Mouse (Mus musculus): Measurements from ENCODE around the gene Bicd2. TPM values are rescaled to one million over a fixed set of nuclear protein-coding genes. Genes with fewer than 3 reads are reported as not detected.

Gene Bicd2
- polyA plus RNA-seq, 2 experiments = 30.5 to 30.8 TPM

DNA sequence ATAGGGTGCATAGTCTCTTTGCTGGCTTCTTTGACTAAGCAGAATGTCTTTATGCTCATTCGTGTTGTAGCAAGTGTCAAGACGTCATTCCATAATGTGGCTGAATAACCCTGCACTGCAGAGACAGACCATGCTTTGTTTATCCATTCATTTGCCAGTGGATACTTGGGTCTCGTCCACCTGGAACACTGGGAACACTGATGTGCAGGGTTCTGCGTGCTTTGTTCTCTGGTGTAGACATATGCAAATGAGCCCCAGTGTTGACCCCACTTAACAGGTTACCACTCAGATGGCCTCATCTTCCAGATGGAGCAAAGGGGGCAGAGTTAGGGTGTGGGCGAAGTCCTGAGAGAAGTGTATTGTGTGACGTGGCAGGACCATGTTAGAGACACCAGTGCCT lies 32.9 kb downstream of the Bicd2 start:
- Histone ChIP-seq H3K4me2 (replicated peaks; ENCODE audit: low read depth, low read length, severe bottlenecking) (no peak overlapping the region), H3K27ac (replicated peaks; ENCODE audit: low read depth, low read length) (no peak overlapping the region), H3K36me3 (ENCODE audit: control insufficient read depth, insufficient read depth, low read length) (peaks cover 74% of the 10 kb centered on the region), H3K9ac (ENCODE audit: low read depth, low read length, severe bottlenecking) (no peak overlapping the region), H3K4me3 (replicated peaks; ENCODE audit: low read length) (no peak overlapping the region), H3K27me3 (ENCODE audit: control insufficient read depth, insufficient read depth, low read length) (no peaks in the 10 kb centered on the region), H3K4me1 (ENCODE audit: control insufficient read depth, insufficient read depth, low read length) (no peaks in the 10 kb centered on the region), H3K9me3 (ENCODE audit: control insufficient read depth, low read length) (no peaks in the 10 kb centered on the region)
- no peak for ATAC-seq (ENCODE audit: low FRiP score, low read depth)
- TF ChIP-seq POLR2A (IDR thresholded peaks at IDR 0.05; ENCODE audit: borderline replicate concordance, extremely low read depth, insufficient read depth, insufficient read length) = no peak
- 80% methylated on average over 6 of the region's 6 CpGs for WGBS
- DNase-seq (ENCODE audit: low spot score) = no peak

DNA sequence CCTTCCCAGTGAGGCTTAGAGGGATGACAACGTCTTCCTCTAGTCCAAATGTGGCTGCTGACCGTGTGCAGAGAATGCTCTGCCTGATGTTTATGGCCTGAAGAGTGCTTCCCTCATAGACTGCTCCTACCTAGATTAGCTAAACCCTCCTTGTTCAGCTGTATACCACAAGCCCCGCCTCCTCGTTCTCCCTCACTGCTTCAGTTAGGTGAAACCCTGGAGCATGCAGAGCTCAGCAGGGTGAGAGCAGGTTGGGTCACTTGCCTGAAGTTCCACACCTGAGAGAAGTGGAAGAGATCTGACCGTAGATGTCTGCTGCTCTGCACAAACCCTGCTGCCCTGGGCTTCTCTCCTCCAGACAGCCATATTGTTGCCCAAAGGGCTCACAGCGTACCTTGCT lies 33.3 kb downstream of the Bicd2 start:
- H3K27ac ChIP-seq (replicated peaks; ENCODE audit: low read depth, low read length) = no peak overlapping the region
- ATAC-seq (ENCODE audit: low FRiP score, low read depth) (no peak), DNase-seq (ENCODE audit: low spot score) (no peak)
- H3K4me2 ChIP-seq (replicated peaks; ENCODE audit: low read depth, low read length, severe bottlenecking) = no peak overlapping the region
- H3K9ac ChIP-seq (ENCODE audit: low read depth, low read length, severe bottlenecking) = no peak overlapping the region
- 72% methylated on average over 6 of the region's 6 CpGs for WGBS
- H3K9me3 ChIP-seq (ENCODE audit: control insufficient read depth, low read length) = no peaks in the 10 kb centered on the region
- H3K4me1 ChIP-seq (ENCODE audit: control insufficient read depth, insufficient read depth, low read length) = no peaks in the 10 kb centered on the region
- no peak for TF ChIP-seq POLR2A (IDR thresholded peaks at IDR 0.05; ENCODE audit: borderline replicate concordance, extremely low read depth, insufficient read depth, insufficient read length)
- peaks cover 74% of the 10 kb centered on the region for H3K36me3 ChIP-seq (ENCODE audit: control insufficient read depth, insufficient read depth, low read length)
- H3K27me3 ChIP-seq (ENCODE audit: control insufficient read depth, insufficient read depth, low read length) = no peaks in the 10 kb centered on the region
- H3K4me3 ChIP-seq (replicated peaks; ENCODE audit: low read length) = no peak overlapping the region

DNA sequence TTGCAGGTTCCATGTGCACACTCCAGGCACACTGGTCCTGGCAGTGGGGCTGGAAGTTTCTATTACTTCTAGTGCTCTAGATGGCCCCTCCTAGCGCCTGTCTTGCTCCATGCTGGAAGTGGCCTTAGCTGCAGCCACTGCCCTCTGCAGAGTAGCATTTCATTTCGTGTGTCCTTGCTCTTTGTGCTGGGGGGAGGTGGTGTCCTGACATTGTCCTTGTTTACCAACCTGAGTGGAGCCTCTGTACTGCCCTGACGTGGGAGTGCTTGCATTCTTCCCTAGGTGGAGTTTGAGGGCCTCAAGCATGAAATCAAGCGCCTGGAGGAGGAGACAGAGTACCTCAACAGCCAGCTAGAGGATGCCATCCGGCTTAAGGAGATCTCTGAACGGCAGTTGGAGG lies 36.2 kb downstream of the Bicd2 start:
- H3K4me1 ChIP-seq (ENCODE audit: control insufficient read depth, insufficient read depth, low read length) = no peaks in the 10 kb centered on the region
- H3K4me2 ChIP-seq (replicated peaks; ENCODE audit: low read depth, low read length, severe bottlenecking) = no peak overlapping the region
- H3K27me3 ChIP-seq (ENCODE audit: control insufficient read depth, insufficient read depth, low read length) = no peaks in the 10 kb centered on the region
- H3K4me3 ChIP-seq (replicated peaks; ENCODE audit: low read length) = no peak overlapping the region
- DNase-seq (ENCODE audit: low spot score) (no peak), ATAC-seq (ENCODE audit: low FRiP score, low read depth) (no peak)
- WGBS = 90% methylated on average over 6 of the region's 6 CpGs
- no peak overlapping the region for H3K27ac ChIP-seq (replicated peaks; ENCODE audit: low read depth, low read length)
- peaks cover 81% of the 10 kb centered on the region for H3K36me3 ChIP-seq (ENCODE audit: control insufficient read depth, insufficient read depth, low read length)
- no peak overlapping the region for H3K9ac ChIP-seq (ENCODE audit: low read depth, low read length, severe bottlenecking)
- TF ChIP-seq POLR2A (IDR thresholded peaks at IDR 0.05; ENCODE audit: borderline replicate concordance, extremely low read depth, insufficient read depth, insufficient read length) = no peak
- no peaks in the 10 kb centered on the region for H3K9me3 ChIP-seq (ENCODE audit: control insufficient read depth, low read length)

DNA sequence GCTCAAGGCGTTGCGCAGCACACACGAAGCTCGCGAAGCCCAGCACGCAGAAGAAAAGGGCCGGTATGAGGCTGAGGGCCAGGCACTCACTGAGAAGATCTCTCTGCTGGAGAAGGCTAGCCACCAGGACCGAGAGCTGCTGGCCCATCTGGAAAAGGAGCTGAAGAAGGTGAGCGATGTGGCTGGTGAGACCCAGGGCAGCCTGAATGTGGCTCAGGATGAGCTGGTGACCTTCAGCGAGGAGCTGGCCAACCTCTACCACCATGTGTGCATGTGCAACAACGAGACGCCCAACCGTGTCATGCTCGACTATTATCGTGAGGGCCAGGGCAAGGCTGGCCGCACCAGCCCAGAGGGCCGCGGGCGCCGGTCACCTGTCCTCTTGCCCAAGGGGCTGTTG lies 37.9 kb downstream of the Bicd2 start:
- no peak for TF ChIP-seq POLR2A (IDR thresholded peaks at IDR 0.05; ENCODE audit: borderline replicate concordance, extremely low read depth, insufficient read depth, insufficient read length)
- no peak overlapping the region for H3K4me3 ChIP-seq (replicated peaks; ENCODE audit: low read length)
- H3K9me3 ChIP-seq (ENCODE audit: control insufficient read depth, low read length) = no peaks in the 10 kb centered on the region
- H3K27me3 ChIP-seq (ENCODE audit: control insufficient read depth, insufficient read depth, low read length) = no peaks in the 10 kb centered on the region
- no peaks in the 10 kb centered on the region for H3K4me1 ChIP-seq (ENCODE audit: control insufficient read depth, insufficient read depth, low read length)
- no peak overlapping the region for H3K9ac ChIP-seq (ENCODE audit: low read depth, low read length, severe bottlenecking)
- DNase-seq (ENCODE audit: low spot score) = no peak
- no peak for ATAC-seq (ENCODE audit: low FRiP score, low read depth)
- H3K27ac ChIP-seq (replicated peaks; ENCODE audit: low read depth, low read length) = no peak overlapping the region
- no peak overlapping the region for H3K4me2 ChIP-seq (replicated peaks; ENCODE audit: low read depth, low read length, severe bottlenecking)
- 95% methylated on average over 20 of the region's 20 CpGs for WGBS
- H3K36me3 ChIP-seq (ENCODE audit: control insufficient read depth, insufficient read depth, low read length) = peaks cover 94% of the 10 kb centered on the region

DNA sequence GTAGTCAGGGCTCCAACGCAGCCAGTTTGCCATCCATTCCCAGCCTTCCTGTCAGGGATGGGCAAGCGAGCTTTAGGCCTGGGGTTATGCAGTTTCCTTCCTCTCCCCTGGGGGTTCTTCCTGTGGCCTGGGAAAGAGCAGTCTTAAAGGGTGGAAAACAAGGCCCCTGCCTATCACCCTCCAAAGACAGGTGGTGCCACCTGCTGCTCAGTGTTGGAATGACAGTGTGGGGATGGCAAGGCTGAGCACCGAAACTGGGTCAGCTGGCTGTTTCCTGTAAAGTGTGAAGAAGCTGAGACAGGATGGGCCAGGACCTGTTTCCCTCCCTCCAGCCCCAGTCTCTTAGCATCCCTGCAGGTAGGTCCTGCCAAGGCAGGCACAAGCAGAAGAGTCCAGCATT lies 39.8 kb downstream of the Bicd2 start:
- ATAC-seq (ENCODE audit: low FRiP score, low read depth) (peak; percentile 70; the same call in 1 of the 2 replicates), DNase-seq (ENCODE audit: low spot score) (peak; percentile 68)

DNA sequence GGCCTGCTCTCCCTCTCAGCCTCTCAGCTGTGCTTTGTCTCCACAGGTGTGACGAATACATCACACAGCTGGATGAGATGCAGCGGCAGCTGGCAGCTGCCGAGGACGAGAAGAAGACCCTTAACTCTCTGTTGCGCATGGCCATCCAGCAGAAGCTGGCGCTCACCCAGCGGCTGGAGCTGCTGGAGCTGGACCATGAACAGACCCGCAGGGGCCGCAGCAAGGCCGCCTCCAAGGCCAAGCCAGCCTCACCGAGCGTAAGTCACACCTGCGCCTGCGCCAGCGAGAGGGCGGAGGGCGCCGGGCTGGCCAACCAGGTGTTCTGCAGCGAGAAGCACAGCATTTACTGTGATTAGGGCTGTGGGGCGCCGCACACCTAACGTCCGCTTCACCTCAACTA lies 41.6 kb downstream of the Bicd2 start:
- Histone ChIP-seq H3K4me1 (ENCODE audit: control insufficient read depth, insufficient read depth, low read length) (no peaks in the 10 kb centered on the region), H3K9ac (ENCODE audit: low read depth, low read length, severe bottlenecking) (no peak overlapping the region), H3K36me3 (ENCODE audit: control insufficient read depth, insufficient read depth, low read length) (peaks cover 78% of the 10 kb centered on the region), H3K9me3 (ENCODE audit: control insufficient read depth, low read length) (no peaks in the 10 kb centered on the region), H3K4me3 (replicated peaks; ENCODE audit: low read length) (no peak overlapping the region), H3K4me2 (replicated peaks; ENCODE audit: low read depth, low read length, severe bottlenecking) (no peak overlapping the region), H3K27me3 (ENCODE audit: control insufficient read depth, insufficient read depth, low read length) (no peaks in the 10 kb centered on the region), H3K27ac (replicated peaks; ENCODE audit: low read depth, low read length) (no peak overlapping the region)
- DNase-seq (ENCODE audit: low spot score) = no peak
- WGBS = 93% methylated on average over 23 of the region's 23 CpGs
- no peak for ATAC-seq (ENCODE audit: low FRiP score, low read depth)
- TF ChIP-seq POLR2A (IDR thresholded peaks at IDR 0.05; ENCODE audit: borderline replicate concordance, extremely low read depth, insufficient read depth, insufficient read length) = no peak

More for the DNA sequence above, 39.8 kb downstream of the Bicd2 start:
- no peak overlapping the region for H3K4me2 ChIP-seq (replicated peaks; ENCODE audit: low read depth, low read length, severe bottlenecking)
- H3K4me3 ChIP-seq (replicated peaks; ENCODE audit: low read length) = no peak overlapping the region
- TF ChIP-seq POLR2A (IDR thresholded peaks at IDR 0.05; ENCODE audit: borderline replicate concordance, extremely low read depth, insufficient read depth, insufficient read length) = 0 out of 2 replicates have a peak, but pooled peaks have one; percentile 17
- no peaks in the 10 kb centered on the region for H3K4me1 ChIP-seq (ENCODE audit: control insufficient read depth, insufficient read depth, low read length)
- peaks cover 95% of the 10 kb centered on the region for H3K36me3 ChIP-seq (ENCODE audit: control insufficient read depth, insufficient read depth, low read length)
- H3K27ac ChIP-seq (replicated peaks; ENCODE audit: low read depth, low read length) = no peak overlapping the region
- no peaks in the 10 kb centered on the region for H3K9me3 ChIP-seq (ENCODE audit: control insufficient read depth, low read length)
- 0 out of 2 replicates have a peak overlapping the region, but pooled peaks have one; percentile 4 for H3K9ac ChIP-seq (ENCODE audit: low read depth, low read length, severe bottlenecking)
- WGBS = 21% methylated on average over 3 of the region's 3 CpGs
- no peaks in the 10 kb centered on the region for H3K27me3 ChIP-seq (ENCODE audit: control insufficient read depth, insufficient read depth, low read length)

Data from limb, embryonic 14.5 days (tissue).